Mouse (Mus musculus): Measurements from ENCODE around the gene Gatm.

GRCm38 (mm10) chr2:122577316-122577715 is 33.8 kb downstream of the Gatm start:
- no peak for TF ChIP-seq CHD2 (IDR thresholded peaks at IDR 0.05; ENCODE audit: low read depth, low read length)
- no peak for TF ChIP-seq ZC3H11A (IDR thresholded peaks at IDR 0.05; ENCODE audit: borderline replicate concordance, low read depth, low read length)

All from ES-E14 (cell line).